Mouse (Mus musculus) heart, adult 11 months (tissue): ENCODE results near the gene Scn5a.

Source experiments
- DNase-seq: peaks from one replicate; pipeline ENCODE4 v3.0.0; 2022

The Scn5a gene

GRCm38 (mm10) chr9:119503613-119504012, 75.2 kb downstream of the Scn5a start:
- peak; percentile 87 for DNase-seq

- DNase-seq: peak; percentile 86
Observed at GRCm38 (mm10) chr9:119498885-119499284, 79.9 kb downstream of the Scn5a start.

- peak; percentile 85 for DNase-seq
Observed at GRCm38 (mm10) chr9:119498247-119498607, 80.6 kb downstream of the Scn5a start.

GRCm38 (mm10) chr9:119497546-119498246, 81.1 kb downstream of the Scn5a start:
- peak; percentile 97 for DNase-seq

- DNase-seq: no peak
Observed at GRCm38 (mm10) chr9:119496960-119497359, 81.9 kb downstream of the Scn5a start.

- peak; percentile 95 for DNase-seq
Observed at GRCm38 (mm10) chr9:119496354-119496753, 82.5 kb downstream of the Scn5a start.

- DNase-seq: no peak
Observed at GRCm38 (mm10) chr9:119484868-119485267, 93.9 kb downstream of the Scn5a start.

- peak; percentile 94 for DNase-seq
Observed at GRCm38 (mm10) chr9:119484420-119484819, 94.4 kb downstream of the Scn5a start.

- peak; percentile 98 for DNase-seq
Observed at GRCm38 (mm10) chr9:119483554-119484353, 95.1 kb downstream of the Scn5a start.

GRCm38 (mm10) chr9:119481612-119482011, 97.2 kb downstream of the Scn5a start:
- no peak for DNase-seq

GRCm38 (mm10) chr9:119479297-119479696, 99.5 kb downstream of the Scn5a start:
- peak; percentile 99 for DNase-seq

- peak; percentile 95 for DNase-seq
Observed at GRCm38 (mm10) chr9:119478345-119478744, 100.5 kb downstream of the Scn5a start.

GRCm38 (mm10) chr9:119477754-119478153, 101.1 kb downstream of the Scn5a start:
- DNase-seq: no peak

GRCm38 (mm10) chr9:119474717-119475611, 103.9 kb downstream of the Scn5a start:
- DNase-seq: peak; percentile 98

- DNase-seq: no peak
Observed at GRCm38 (mm10) chr9:119473608-119474164, 105.1 kb downstream of the Scn5a start.

GRCm38 (mm10) chr9:119473011-119473410, 105.8 kb downstream of the Scn5a start:
- DNase-seq: no peak

- DNase-seq: no peak
Observed at GRCm38 (mm10) chr9:119472412-119472918, 106.4 kb downstream of the Scn5a start.

GRCm38 (mm10) chr9:119469691-119470353, 109.0 kb downstream of the Scn5a start:
- peak; percentile 99 for DNase-seq

- peak; percentile 94 for DNase-seq
Observed at GRCm38 (mm10) chr9:119465595-119465994, 113.2 kb downstream of the Scn5a start.

- no peak for DNase-seq
Observed at GRCm38 (mm10) chr9:119465056-119465455, 113.8 kb downstream of the Scn5a start.

GRCm38 (mm10) chr9:119460410-119460809, 118.4 kb downstream of the Scn5a start:
- peak; percentile 93 for DNase-seq

GRCm38 (mm10) chr9:119457122-119457521, 121.7 kb downstream of the Scn5a start:
- no peak for DNase-seq
